Mouse (Mus musculus) lung, adult 2 months (tissue): ENCODE measurements around the gene Zfp715. TPM values are rescaled to one million over a fixed set of nuclear protein-coding genes. Genes with fewer than 3 reads are reported as not detected.
A peak's percentile ranks its signal among the peaks of the same experiment; 100 is the strongest.

Experiments
- DNase-seq: peaks from one replicate; pipeline ENCODE4 v3.0.0; 2022
- H3K4me1 ChIP-seq: fragments of 200-500 bp; 2 replicates; pipeline ENCODE4 v1.6.1; 2011; ENCODE audit warnings: low read length; ENCODE audit not compliant: control insufficient read depth, insufficient read depth
- H3K4me3 ChIP-seq: fragments of 200-500 bp; replicated peaks from 2 replicates; pipeline ENCODE3; 2011; ENCODE audit warnings: low read depth, mild to moderate bottlenecking, control low read depth, low read length; ENCODE audit errors: extremely low read depth
- CTCF ChIP-seq: fragments of 200-500 bp; IDR thresholded peaks from 2 replicates; pipeline ENCODE4 v1.5.1; 2011; ENCODE audit warnings: mild to moderate bottlenecking, low read length, control low read depth; ENCODE audit not compliant: insufficient read depth
- POLR2A ChIP-seq: fragments of 200-500 bp; IDR thresholded peaks from 2 replicates; pipeline ENCODE4 v1.6.1; 2011; ENCODE audit warnings: low read depth, mild to moderate bottlenecking, control low read depth, low read length, borderline replicate concordance; ENCODE audit errors: extremely low read depth
- WGBS: fragments of 180-500 bp; shearing (Covaris S2); methylation state at CpG from one replicate; pipeline ENCODE4 v1.1.7; 2018; 5-methylcytosine and 5-hydroxymethylcytosine counted together
- polyA plus RNA-seq: library from polyadenylated mRNA; depleted of rRNA; stranded (reverse); fragments of >200 nt; gene quantifications from 2 replicates; pipeline ENCODE4 v1.2.3, GENCODE M21; 2012

Zfp715 gene
- polyA plus RNA-seq, 1 experiment, result 6.9 TPM

DNA sequence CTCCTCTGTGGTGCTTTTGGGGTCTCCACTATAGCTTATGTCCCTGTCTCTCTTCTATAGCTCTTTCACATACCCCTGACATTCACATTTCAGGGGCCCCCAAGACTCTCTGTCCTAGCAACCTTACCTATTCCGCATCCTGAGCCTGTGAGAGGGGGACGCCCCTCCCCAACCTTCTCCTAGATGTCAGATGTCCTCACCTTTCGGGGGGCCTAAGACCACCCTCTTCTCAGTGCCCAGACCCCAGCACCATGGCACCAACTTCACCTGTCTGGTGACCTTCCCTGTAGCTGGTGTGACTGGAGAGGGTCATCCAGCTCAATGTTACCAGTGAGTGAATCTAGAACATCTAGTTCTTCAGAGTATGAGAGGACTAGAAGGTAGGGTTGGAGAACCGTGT lies 31.4 kb upstream of the Zfp715 start:
- no peak overlapping the region for H3K4me3 ChIP-seq
- H3K4me1 ChIP-seq, result no peaks in the 10 kb centered on the region
- 73% methylated on average over 4 of the region's 4 CpGs for WGBS
- DNase-seq, result no peak
- TF ChIP-seq CTCF (no peak), POLR2A (no peak)

DNA sequence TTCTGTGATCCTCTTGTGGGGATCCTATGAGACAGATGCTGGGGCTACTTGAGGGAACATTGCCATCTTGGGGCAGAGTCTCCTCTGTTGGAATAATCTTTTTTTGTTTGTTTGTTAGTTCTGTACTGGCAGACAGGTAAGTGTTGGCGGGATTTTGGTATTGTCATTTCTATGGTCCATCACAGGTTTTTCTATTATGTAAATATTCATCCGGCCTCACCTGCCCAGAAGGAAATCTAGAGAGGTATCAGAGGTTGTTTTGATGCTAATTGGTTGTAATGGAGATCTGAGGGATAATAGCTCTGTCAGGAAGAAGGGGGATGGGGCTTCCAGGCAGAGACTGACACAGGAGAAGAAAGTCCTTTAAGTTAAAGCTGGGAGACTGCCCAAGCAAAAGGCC lies 30.9 kb upstream of the Zfp715 start:
- 71% methylated on average over 2 of the region's 2 CpGs for WGBS
- H3K4me3 ChIP-seq, result no peak overlapping the region
- H3K4me1 ChIP-seq, result no peaks in the 10 kb centered on the region
- TF ChIP-seq POLR2A (no peak), CTCF (no peak)
- no peak for DNase-seq

GRCm38 (mm10) chr7:43343191-43343590 lies 30.1 kb upstream of the Zfp715 start:
- DNase-seq, result no peak
- TF ChIP-seq CTCF (no peak), POLR2A (no peak)
- WGBS, result 64% methylated on average over 5 of the region's 5 CpGs
- H3K4me1 ChIP-seq, result no peaks in the 10 kb centered on the region
- H3K4me3 ChIP-seq, result no peak overlapping the region

DNA sequence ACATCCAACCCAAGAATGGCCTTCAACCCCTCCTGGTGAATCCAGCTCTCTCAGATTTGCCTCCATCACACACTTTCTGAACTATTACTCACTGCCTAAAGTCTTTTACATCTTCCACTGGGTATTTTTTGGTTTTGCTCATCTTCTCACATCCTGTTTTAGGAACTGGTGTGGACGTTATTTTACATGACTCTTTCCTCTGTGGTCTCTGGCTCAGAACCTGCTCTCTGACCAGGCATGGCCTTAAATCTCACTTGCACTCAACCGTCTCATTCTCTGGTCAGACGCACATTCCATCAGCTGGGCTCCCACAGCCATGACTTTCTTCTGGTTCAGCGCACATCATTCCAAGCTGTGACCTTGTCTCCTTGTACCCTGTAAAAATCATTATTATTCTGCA lies 27.7 kb upstream of the Zfp715 start:
- no peak for DNase-seq
- 75% methylated on average over 4 of the region's 4 CpGs for WGBS
- Histone ChIP-seq H3K4me3 (no peak overlapping the region), H3K4me1 (no peaks in the 10 kb centered on the region)
- no peak for TF ChIP-seq CTCF
- no peak for TF ChIP-seq POLR2A

DNA sequence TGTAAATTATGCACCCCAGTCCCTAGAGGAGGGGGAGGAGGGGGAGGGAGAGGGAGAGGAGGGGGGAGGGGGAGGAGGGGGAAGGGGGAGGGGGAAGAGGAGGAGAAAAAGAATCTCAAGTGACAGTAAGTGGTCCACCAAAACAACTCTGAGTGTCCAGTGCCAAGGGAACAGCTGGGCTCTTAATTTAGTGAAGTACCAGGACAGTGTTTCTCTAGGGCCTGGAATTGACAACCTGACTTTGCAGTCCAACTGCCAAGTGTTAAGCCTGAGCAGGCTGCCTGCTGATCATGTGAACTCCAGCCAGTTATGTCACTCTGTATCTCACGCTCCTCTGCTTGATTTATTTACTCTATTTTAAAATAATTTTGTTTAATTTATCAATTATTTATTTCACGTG lies 20.8 kb upstream of the Zfp715 start:
- Histone ChIP-seq H3K4me1 (no peaks in the 10 kb centered on the region), H3K4me3 (no peak overlapping the region)
- TF ChIP-seq POLR2A, result no peak
- no peak for TF ChIP-seq CTCF
- 47% methylated on average over 2 of the region's 2 CpGs for WGBS
- DNase-seq, result no peak

DNA sequence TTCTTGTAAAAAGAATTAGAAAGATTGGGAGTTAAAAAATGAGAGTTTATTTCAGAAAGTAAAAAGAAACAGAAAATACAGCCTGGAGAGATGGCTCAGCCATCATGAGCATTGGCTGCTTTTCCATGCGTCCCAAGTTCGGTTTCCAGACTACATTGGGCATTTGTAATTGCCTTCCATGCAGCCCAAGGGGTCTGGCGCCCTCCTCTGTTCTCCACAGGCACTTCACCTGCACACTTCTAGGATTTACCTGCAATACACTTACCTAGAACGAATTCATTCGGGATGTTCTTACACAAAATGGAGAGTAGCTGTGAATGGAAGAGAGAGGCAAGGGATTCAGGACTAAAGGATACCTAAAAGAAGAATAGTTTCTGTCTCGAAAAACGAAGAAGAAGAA lies 20.1 kb upstream of the Zfp715 start:
- Histone ChIP-seq H3K4me3 (no peak overlapping the region), H3K4me1 (no peaks in the 10 kb centered on the region)
- DNase-seq, result peak; percentile 18
- 32% methylated on average over 5 of the region's 7 CpGs for WGBS
- TF ChIP-seq CTCF (peak; percentile 86), POLR2A (no peak)

DNA sequence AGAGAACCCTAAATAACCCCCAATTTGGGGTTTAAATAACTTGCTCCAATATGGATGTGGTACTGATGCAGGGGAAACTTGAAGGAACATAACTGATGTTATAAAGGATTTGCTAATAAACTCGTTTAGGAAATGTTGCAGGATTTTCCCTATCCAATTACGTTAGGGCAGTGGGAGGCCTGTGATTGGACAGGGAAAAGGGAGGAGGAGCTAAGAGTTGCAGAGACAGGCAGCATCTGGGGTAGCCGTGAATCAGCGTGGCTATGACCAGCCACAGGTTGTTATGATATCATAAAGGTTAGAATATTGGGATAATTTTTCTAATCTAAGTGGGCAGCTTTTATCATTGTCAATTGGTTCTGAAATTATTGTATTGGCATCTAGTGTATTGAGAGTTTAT lies 15.0 kb upstream of the Zfp715 start:
- DNase-seq, result no peak
- WGBS, result 54% methylated on average over 4 of the region's 4 CpGs
- TF ChIP-seq POLR2A (no peak), CTCF (no peak)
- H3K4me1 ChIP-seq, result no peaks in the 10 kb centered on the region
- H3K4me3 ChIP-seq, result no peak overlapping the region

- no peak for DNase-seq
- TF ChIP-seq CTCF (no peak), POLR2A (no peak)
- H3K4me3 ChIP-seq, result no peak overlapping the region
- H3K4me1 ChIP-seq, result no peaks in the 10 kb centered on the region
- WGBS, result 57% methylated on average over 10 of the region's 10 CpGs
Observed at GRCm38 (mm10) chr7:43326223-43326780, 13.2 kb upstream of the Zfp715 start.

DNA sequence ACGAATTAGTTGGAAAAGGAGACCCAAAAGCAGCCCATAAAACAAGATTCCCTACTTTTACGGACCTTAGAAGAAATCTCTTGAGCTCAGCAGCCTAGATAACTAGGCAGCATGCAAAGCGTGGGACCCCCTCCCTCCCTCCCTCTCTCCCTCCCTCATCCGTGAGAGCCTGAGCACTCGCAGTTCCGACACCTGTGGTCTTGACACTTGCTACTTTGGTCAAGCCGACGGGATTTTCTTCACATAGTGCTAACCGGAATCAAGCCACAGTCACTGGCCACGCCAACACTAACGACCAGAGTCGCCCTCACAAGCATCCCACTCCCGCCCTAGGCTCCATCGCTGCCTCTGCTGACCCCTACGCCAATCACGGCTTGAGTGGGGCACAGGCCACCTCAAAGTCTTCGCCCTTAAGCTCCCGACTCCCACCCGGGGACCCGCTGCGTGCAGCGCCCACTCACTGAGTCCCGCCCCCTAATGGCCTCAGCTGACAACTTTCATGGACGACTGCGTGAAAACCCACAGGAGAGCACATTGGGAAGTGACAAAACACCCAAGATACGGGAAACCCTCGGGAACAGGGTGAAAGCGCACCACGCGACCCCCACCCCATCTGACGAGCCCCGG lies 595 bp downstream of the Zfp715 start:
- WGBS, result 1% methylated on average over 32 of the region's 32 CpGs
- TF ChIP-seq POLR2A (peak; percentile 18; the same call in 1 of the 2 replicates), CTCF (no peak)
- DNase-seq, result no peak

DNA sequence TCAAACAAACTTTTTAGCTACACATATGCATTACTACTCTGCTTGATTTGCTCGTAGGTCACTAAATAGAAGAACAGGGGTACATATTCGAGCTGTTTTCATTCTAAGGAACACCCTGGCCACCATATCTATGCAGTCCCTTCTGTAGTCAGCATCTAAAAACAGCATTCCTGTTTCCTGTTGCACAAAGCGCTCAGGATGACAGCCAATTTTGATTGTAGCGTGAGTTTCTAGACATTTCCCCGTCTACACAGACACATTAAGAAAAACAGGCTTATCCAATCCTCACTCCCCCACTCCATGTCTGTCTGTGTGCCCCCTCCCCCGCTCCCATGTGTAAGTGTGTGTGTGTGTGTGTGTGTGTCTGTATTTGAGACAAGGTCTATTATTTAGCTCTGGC lies 1.5 kb downstream of the Zfp715 start:
- TF ChIP-seq POLR2A, result no peak
- TF ChIP-seq CTCF, result no peak
- 45% methylated on average over 6 of the region's 6 CpGs for WGBS
- no peak for DNase-seq
- Histone ChIP-seq H3K4me3 (peak overlapping the region; percentile 59), H3K4me1 (peaks cover 24% of the 10 kb centered on the region)

More for the DNA sequence above, 595 bp downstream of the Zfp715 start:
- Histone ChIP-seq H3K4me1 (peaks cover 24% of the 10 kb centered on the region), H3K4me3 (peak overlapping the region; percentile 67)
